ENCODE assay signal across 13 mouse cellular contexts in the genomic region with DNA sequence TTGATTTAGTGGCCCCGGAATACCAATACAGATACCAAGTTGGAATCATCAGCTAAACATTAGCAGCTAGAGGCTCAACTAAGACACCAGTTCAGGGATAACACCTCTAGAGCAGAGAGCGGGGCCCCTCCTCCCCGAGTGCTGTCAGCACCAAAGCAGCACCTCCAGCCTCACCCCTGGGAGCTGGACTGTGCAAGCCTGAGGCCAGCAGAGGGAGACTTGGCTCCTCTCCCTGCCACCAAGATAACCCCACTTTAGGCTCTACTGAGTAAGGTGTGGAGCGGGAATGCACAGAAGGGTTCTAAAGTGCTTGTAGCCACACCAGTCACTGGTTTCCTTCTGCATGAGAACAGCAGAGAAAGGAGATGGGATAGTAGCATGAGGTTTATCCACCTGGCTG. TPM values are rescaled to one million over a fixed set of nuclear protein-coding genes. Genes with fewer than 3 reads are reported as not detected.
DNase-seq lines count a peak whose midpoint lies in the region; ATAC-seq and TF ChIP-seq lines count a peak whose summit lies in the region.
"Had no signal": no experiment of that assay in that cellular context is flagged by ENCODE, and none has a peak within 500 bp of the region (broad histone marks: within the 10 kb centered on the region; RNA-seq: fewer than 3 reads in every experiment).

No protein-coding gene starts in this region.

- H3K4me3 ChIP-seq in liver, embryonic 14.5 days (ENCODE audit: insufficient read depth in 1 of 2, low read depth in 2 of 2, low read length in 2 of 2) = no peak overlapping the region
- no peak overlapping the region for H3K4me3 ChIP-seq in liver, embryonic 11.5 days (ENCODE audit: low read depth, low read length)
- H3K4me3 ChIP-seq in heart, embryonic 13.5 days = no peak overlapping the region
- H3K4me3 ChIP-seq: gastrocnemius, adult 2 months; lung, embryonic 15.5 days; neural tube, embryonic 15.5 days had no signal

- peaks cover 0 to 7% of the 10 kb centered on the region in 2 experiments; a peak in 2 of 4 replicates for H3K4me1 ChIP-seq in liver, embryonic 14.5 days (replicated peaks; ENCODE audit: control insufficient read depth in 2 of 2, insufficient read depth in 2 of 2, low read length in 1 of 2)
- H3K4me1 ChIP-seq in liver, embryonic 11.5 days (replicated peaks; ENCODE audit: control insufficient read depth, insufficient read depth, low read length) = peaks cover 5% of the 10 kb centered on the region; the same call in 1 of the 2 replicates
- peaks cover 33% of the 10 kb centered on the region for H3K4me1 ChIP-seq in heart, embryonic 13.5 days
- H3K4me1 ChIP-seq: lung, embryonic 15.5 days; neural tube, embryonic 15.5 days had no signal

- no peak for DNase-seq in liver, embryonic 14.5 days (ENCODE audit: low read depth in 3 of 3, low spot score in 3 of 3)
- no peak for DNase-seq in liver, embryonic 11.5 days (ENCODE audit: low spot score)
- peak; percentile 14 for DNase-seq in lung, postnatal 25 days (ENCODE audit: low spot score)
- DNase-seq in spleen, adult 18-20 months = no peak
- DNase-seq in gastrocnemius, adult 8-10 months (ENCODE audit: low spot score in 2 of 2) = no peak
- no peak for DNase-seq in layer of hippocampus, postnatal 10 days (ENCODE audit: low spot score in 2 of 2)
- DNase-seq: cerebellum, adult 8-10 months; gastrocnemius, adult 2 months had no signal

- WGBS in liver, embryonic 14.5 days (ENCODE audit: insufficient replicate concordance) = 52% methylated on average over 4 of the region's 4 CpGs
- WGBS in liver, embryonic 11.5 days = 58% methylated on average over 4 of the region's 4 CpGs
- 27% methylated on average over 4 of the region's 4 CpGs for WGBS in heart, embryonic 13.5 days

- H3K4me2 ChIP-seq in liver, embryonic 14.5 days (ENCODE audit: low read depth) = no peak overlapping the region
- H3K4me2 ChIP-seq in liver, embryonic 11.5 days = no peak overlapping the region
- peak overlapping the region; percentile 26 for H3K4me2 ChIP-seq in heart, embryonic 13.5 days
- H3K4me2 ChIP-seq: hindbrain, embryonic 14.5 days; lung, embryonic 15.5 days; neural tube, embryonic 15.5 days had no signal

- no peaks in the 10 kb centered on the region for H3K9me3 ChIP-seq in liver, embryonic 14.5 days (ENCODE audit: control insufficient read depth, low read length)
- no peaks in the 10 kb centered on the region for H3K9me3 ChIP-seq in liver, embryonic 11.5 days (ENCODE audit: control insufficient read depth, low read length)
- H3K9me3 ChIP-seq in heart, embryonic 13.5 days = no peaks in the 10 kb centered on the region
- H3K9me3 ChIP-seq: lung, embryonic 15.5 days; neural tube, embryonic 15.5 days had no signal

- no peak for TF ChIP-seq EP300 in liver, embryonic 14.5 days (IDR thresholded peaks at IDR 0.05; ENCODE audit: low read depth)

- TF ChIP-seq CTCF in liver, embryonic 14.5 days (IDR thresholded peaks at IDR 0.05; ENCODE audit: low read depth) = peak; percentile 63

- no peak overlapping the region for H3K27ac ChIP-seq in liver, embryonic 14.5 days
- no peak overlapping the region for H3K27ac ChIP-seq in liver, embryonic 11.5 days (ENCODE audit: low read depth, low read length)
- H3K27ac ChIP-seq in heart, embryonic 13.5 days (replicated peaks) = peak overlapping the region; percentile 80
- H3K27ac ChIP-seq: gastrocnemius, adult 2 months; hindbrain, embryonic 14.5 days; lung, embryonic 15.5 days; neural tube, embryonic 15.5 days had no signal

- no peaks in the 10 kb centered on the region for H3K36me3 ChIP-seq in liver, embryonic 14.5 days (replicated peaks; ENCODE audit: control insufficient read depth, insufficient read depth, low read depth)
- no peaks in the 10 kb centered on the region for H3K36me3 ChIP-seq in liver, embryonic 11.5 days (ENCODE audit: control insufficient read depth, insufficient read depth, low read length)
- no peaks in the 10 kb centered on the region for H3K36me3 ChIP-seq in heart, embryonic 13.5 days
- H3K36me3 ChIP-seq: lung, embryonic 15.5 days; neural tube, embryonic 15.5 days had no signal

- H3K9ac ChIP-seq in liver, embryonic 14.5 days (replicated peaks) = no peak overlapping the region
- no peak overlapping the region for H3K9ac ChIP-seq in liver, embryonic 11.5 days (ENCODE audit: low read depth, low read length)
- no peak overlapping the region for H3K9ac ChIP-seq in heart, embryonic 13.5 days
- H3K9ac ChIP-seq: hindbrain, embryonic 14.5 days; lung, embryonic 15.5 days; neural tube, embryonic 15.5 days had no signal

- no peaks in the 10 kb centered on the region for H3K27me3 ChIP-seq in liver, embryonic 14.5 days (ENCODE audit: control insufficient read depth, insufficient read depth, low read length)
- no peaks in the 10 kb centered on the region for H3K27me3 ChIP-seq in liver, embryonic 11.5 days (replicated peaks; ENCODE audit: control insufficient read depth, insufficient read depth, low read length)
- H3K27me3 ChIP-seq in heart, embryonic 13.5 days (replicated peaks) = peaks cover 9% of the 10 kb centered on the region; the same call in 1 of the 2 replicates
- H3K27me3 ChIP-seq: lung, embryonic 15.5 days; neural tube, embryonic 15.5 days had no signal

- no peak for ATAC-seq in liver, embryonic 14.5 days (ENCODE audit: insufficient read depth)
- ATAC-seq in liver, embryonic 11.5 days (replicated peaks; ENCODE audit: low FRiP score) = no peak; the same call in 1 of the 2 replicates
- 0 out of 2 replicates have a peak, but pooled peaks have one; percentile 33 for ATAC-seq in common myeloid progenitor, adult 5-6 weeks (replicated peaks; ENCODE audit: low read depth, poor library complexity, severe bottlenecking)
- ATAC-seq in heart, embryonic 13.5 days (ENCODE audit: extremely low read depth, insufficient number of reproducible peaks, low FRiP score, low TSS enrichment) = peak; percentile 74; the same call in 1 of the 2 replicates

RNA-seq across cellular contexts. Expression of gene Cenpf, which starts 10.5 kb away (rescaled TPM):
- polyA plus RNA-seq in liver, embryonic 14.5 days (2012; rRNA removed) = 5.0 and 12.0 TPM in 2 replicates
- polyA plus RNA-seq in liver, embryonic 14.5 days (2014; fragmentation: Nextera tagmentation; extraction: Ambion mirVana) = 43.2 and 45.4 TPM in 2 replicates
- 47.0 and 49.8 TPM in 2 replicates for polyA plus RNA-seq in liver, embryonic 11.5 days (2014; fragmentation: Nextera tagmentation; extraction: Ambion mirVana)
- total RNA-seq in common myeloid progenitor, adult 5-6 weeks (2017) = 54.4 and 83.6 TPM in 2 replicates
- polyA plus RNA-seq in heart, embryonic 13.5 days (2015; fragmentation: Nextera tagmentation; extraction: Ambion mirVana) = 59.5 and 61.8 TPM in 2 replicates
- under 1 TPM in 3 of 4 experiments, not detected in 1; 0.02 to 0.36 (median 0.11) TPM for total RNA-seq in gastrocnemius, adult 8-10 months (2022)
- 1 to 10 TPM; 4.5 to 5.9 TPM for total RNA-seq in layer of hippocampus, postnatal 10 days (2021)

RNA-seq across cellular contexts. Expression of gene Ptpn14, which starts 29.7 kb away (rescaled TPM):
- 0.39 and 0.50 TPM in 2 replicates for polyA plus RNA-seq in liver, embryonic 14.5 days (2012; rRNA removed)
- polyA plus RNA-seq in liver, embryonic 14.5 days (2014; fragmentation: Nextera tagmentation; extraction: Ambion mirVana) = 0.22 and 0.30 TPM in 2 replicates
- 3.2 TPM in 2 replicates for polyA plus RNA-seq in liver, embryonic 11.5 days (2014; fragmentation: Nextera tagmentation; extraction: Ambion mirVana)
- 2.0 and 2.3 TPM in 2 replicates for total RNA-seq in common myeloid progenitor, adult 5-6 weeks (2017)
- polyA plus RNA-seq in heart, embryonic 13.5 days (2015; fragmentation: Nextera tagmentation; extraction: Ambion mirVana) = 7.6 TPM in 2 replicates
- total RNA-seq in gastrocnemius, adult 8-10 months (2022) = 10 to 100 TPM; 11.1 to 14.7 (median 13.3) TPM
- 10 to 100 TPM; 10.3 to 10.8 TPM for total RNA-seq in layer of hippocampus, postnatal 10 days (2021)

Comparison
In these comparisons a context has a peak if more than half of its experiments do, and no peak if none do; other contexts are left out.
1. ATAC-seq: peak in common myeloid progenitor, adult 5-6 weeks (single experiment) and heart, embryonic 13.5 days (single experiment); none in liver, embryonic 14.5 days (single experiment) and liver, embryonic 11.5 days (single experiment).